Mouse (Mus musculus) left cerebral cortex, adult 18-20 months (tissue): ENCODE data around the gene Gm26661. TPM values are rescaled to one million over a fixed set of nuclear protein-coding genes. Genes with fewer than 3 reads are reported as not detected.

ENCODE experiments used
- DNase-seq, 2 experiments: peaks; one replicate each; pipeline ENCODE4 v3.0.0; 2021 to 2022; ENCODE audit warnings: low spot score in 2 of 2, mixed read lengths in 1 of 2
- total RNA-seq, 2 experiments: library from RNA; stranded (reverse); gene quantifications; 2 replicates each; pipeline ENCODE4 v1.2.3; 2021

The Gm26661 gene
- total RNA-seq, 2 experiments from 2014 or later, result not detected

GRCm38 (mm10) chr14:7818463-7819121, 27.2 kb downstream of the Gm26661 start:
- DNase-seq, result no peak

- no peak for DNase-seq
These were observed 28.1 kb downstream of the Gm26661 start for GRCm38 (mm10) chr14:7819446-7819845.

GRCm38 (mm10) chr14:7821341-7821740, 30.0 kb downstream of the Gm26661 start:
- no peak for DNase-seq

- no peak for DNase-seq
These were observed 31.3 kb downstream of the Gm26661 start for GRCm38 (mm10) chr14:7822693-7823092.

DNA sequence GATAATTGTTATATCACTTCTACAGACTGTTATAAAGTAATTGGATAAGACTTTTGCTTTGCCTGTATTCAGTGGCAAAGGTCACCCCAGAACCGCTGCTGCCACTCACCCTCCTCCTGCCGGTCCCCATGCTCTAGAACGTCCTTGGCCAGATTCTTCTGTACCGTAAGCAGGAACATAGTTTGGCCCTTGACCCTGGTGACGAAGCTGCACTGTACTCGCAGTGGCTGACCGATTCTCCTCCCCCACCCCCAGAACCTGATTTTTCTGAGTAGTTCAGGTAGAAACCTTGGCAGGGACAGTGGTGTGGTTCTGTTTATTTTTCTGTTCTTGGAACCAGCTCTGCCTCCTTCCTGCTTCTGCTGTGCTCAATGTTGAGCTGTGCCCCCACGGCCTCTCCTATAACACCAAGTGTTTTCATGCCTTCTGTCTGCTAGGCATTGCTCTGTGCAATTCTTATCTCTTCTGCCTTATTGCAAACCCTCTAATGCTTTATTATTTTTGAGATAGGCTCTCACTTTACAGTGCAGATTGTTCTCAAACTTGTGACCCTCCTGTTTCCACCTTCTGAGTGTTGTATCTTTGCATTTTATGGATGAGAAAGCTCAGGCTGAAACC, 33.4 kb downstream of the Gm26661 start:
- no peak for DNase-seq

DNA sequence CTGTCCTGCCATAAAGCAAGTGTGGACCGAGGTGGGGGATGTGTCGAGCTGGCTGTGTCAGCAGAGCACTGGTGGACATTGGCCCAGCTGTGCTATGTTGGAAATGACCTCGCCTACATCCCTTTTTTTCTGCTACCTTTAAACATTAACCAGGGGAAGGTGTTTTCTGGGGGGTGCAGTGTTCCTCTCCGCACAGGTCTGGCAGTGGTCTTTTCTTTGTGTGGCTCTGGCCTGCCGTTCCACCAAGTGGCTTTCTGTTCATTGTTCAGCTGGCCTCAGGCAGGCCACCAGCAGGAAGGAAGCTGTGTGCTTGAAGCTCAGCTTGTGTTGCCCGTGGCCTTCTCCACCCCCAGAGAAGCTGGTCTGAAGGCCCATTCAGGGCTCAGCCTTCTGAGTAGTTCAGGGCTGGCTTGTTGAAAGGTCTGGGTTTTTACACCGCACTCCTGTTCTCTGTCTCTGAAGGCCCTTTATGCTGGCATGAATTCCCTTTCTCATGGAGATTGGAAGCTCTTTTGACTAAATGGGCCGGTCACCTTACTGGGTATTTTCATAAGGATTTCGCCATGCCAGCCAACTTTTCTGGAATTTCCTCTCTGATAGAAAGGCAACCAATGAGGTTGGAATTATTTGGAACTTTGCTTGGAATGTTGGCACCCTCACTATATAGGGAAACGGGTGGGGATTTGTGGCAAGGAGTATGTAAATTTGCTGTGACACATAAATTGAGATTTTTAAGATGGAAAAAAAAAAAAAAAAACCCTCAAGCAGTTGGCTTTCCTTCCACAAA, 35.0 kb downstream of the Gm26661 start:
- no peak for DNase-seq

DNA sequence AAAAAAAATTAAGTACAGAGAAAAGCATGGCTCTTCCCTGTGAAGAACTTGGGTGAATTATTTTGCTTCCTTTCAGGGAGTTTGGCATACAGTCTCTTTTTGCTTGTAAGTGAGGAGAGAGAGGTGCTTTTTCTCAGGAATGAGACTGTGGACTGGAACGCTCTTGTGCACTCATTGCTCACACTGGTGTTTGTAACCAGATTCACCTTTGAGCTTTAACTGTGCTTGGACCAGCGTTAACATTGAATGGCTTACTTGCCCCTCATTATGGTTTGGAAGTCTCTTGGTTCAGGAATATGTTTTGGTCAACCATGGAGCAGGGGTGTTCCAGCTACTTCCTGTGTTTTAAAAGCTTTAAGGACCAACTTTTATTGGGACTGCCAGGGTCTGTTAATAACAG, 37.8 kb downstream of the Gm26661 start:
- no peak for DNase-seq

DNA sequence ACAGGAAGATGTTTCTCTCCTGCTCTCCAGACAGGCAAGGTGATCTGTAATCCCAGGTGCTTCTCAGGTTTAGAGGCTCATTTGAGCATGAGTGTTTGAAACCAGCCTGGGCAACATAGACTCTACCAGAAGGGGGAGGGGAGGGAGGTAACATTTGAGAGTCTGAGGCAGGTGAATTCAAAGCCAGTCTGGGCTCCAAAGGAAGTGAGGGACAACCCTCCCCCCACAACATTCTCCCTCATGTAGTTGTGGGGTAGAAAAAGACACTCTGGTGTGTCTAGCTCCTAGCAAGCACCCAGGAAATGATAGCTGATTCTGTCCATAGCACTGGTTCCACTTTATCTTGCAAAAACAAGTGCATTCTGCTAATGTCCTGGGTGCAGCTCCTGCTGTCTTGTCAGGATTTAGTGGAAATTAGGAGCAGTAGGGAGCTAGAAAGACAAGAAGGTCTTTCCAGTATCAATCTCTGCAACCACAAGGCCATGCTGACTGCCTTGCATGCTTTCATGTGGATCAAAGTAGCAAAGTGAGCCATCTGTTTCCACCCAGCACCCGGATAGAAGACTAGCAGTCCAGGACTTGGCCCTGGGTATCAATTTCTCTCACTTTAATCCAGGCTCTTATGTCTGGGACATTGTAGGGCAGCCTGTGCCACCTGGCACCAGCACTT, 40.5 kb downstream of the Gm26661 start:
- DNase-seq, result no peak

DNA sequence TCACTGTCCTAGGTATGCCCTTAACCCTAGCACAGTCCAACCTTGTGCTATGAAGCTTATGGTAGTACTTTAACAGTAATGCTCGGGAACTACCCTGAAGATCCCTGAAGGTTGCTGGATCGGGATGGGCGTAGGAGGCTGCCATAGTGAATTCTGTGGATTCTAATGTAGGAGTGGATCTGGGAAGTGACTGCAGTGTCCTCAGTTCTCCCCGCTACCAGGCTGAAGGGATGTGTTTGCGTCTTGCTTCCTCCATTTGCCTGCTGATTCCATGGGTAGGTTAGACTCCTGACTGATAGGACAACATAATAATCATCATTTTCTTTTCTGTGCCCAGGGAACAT, 41.0 kb downstream of the Gm26661 start:
- DNase-seq, result peak in 1 of 2 experiments; percentile 32

- DNase-seq, result no peak
These were observed 42.1 kb downstream of the Gm26661 start for GRCm38 (mm10) chr14:7833458-7833857.

DNA sequence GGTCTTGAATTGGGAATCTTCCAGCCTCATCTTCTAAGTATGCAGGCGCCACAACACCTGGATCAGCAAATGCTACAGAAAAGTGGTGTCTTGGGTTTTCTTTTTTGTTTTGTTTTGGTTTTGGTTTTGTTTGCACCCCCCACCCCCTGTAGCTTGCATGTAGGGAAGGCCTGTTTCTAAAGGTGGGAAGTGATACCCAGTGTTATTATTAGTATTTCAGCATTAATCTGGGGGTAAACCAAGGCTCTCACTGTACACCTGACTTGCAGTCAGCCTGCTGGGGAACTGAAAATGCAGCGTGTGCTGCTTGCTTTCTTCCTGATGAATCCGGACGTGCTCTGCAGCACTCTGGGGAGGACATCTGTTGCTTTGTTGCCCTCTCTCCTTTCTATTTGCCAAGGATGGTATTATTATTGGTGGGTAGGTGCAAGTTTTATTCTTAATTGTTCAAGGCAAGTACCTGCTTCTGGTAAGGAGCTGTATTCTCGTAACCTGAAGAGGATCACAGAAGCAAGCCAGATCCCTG, 47.2 kb downstream of the Gm26661 start:
- DNase-seq, result no peak

GRCm38 (mm10) chr14:7839950-7840514, 48.6 kb downstream of the Gm26661 start:
- DNase-seq, result no peak

Other genes starting within 250 kb of the Gm26661 start
- gene Gm3558, start 223.0 kb upstream of the Gm26661 start, total RNA-seq, result 1 to 10 TPM; 3.2 to 4.7 TPM
- gene Gm10338, start 196.0 kb upstream of the Gm26661 start, total RNA-seq, result not detected
- gene Gm10128, start 147.6 kb upstream of the Gm26661 start, total RNA-seq, result not detected
- gene Flnb, start 26.4 kb downstream of the Gm26661 start, total RNA-seq, result 10 to 100 TPM; 47.4 to 50.6 TPM
- not detected for gene Gm45521, start 165.7 kb downstream of the Gm26661 start, total RNA-seq
- not detected for gene Dnase1l3, start 203.0 kb downstream of the Gm26661 start, total RNA-seq
- 10 to 100 TPM; 74.8 to 75.0 TPM for gene Abhd6, start 211.3 kb downstream of the Gm26661 start, total RNA-seq